Mouse (Mus musculus) right cerebral cortex, adult 2 months (tissue): ENCODE measurements around the gene Dnajb2.

ENCODE experiments used
- DNase-seq, 2 experiments: peaks; one replicate each; pipeline ENCODE4 v3.0.0; 2021 to 2022; ENCODE audit warnings: low spot score in 2 of 2

Dnajb2 gene

DNA sequence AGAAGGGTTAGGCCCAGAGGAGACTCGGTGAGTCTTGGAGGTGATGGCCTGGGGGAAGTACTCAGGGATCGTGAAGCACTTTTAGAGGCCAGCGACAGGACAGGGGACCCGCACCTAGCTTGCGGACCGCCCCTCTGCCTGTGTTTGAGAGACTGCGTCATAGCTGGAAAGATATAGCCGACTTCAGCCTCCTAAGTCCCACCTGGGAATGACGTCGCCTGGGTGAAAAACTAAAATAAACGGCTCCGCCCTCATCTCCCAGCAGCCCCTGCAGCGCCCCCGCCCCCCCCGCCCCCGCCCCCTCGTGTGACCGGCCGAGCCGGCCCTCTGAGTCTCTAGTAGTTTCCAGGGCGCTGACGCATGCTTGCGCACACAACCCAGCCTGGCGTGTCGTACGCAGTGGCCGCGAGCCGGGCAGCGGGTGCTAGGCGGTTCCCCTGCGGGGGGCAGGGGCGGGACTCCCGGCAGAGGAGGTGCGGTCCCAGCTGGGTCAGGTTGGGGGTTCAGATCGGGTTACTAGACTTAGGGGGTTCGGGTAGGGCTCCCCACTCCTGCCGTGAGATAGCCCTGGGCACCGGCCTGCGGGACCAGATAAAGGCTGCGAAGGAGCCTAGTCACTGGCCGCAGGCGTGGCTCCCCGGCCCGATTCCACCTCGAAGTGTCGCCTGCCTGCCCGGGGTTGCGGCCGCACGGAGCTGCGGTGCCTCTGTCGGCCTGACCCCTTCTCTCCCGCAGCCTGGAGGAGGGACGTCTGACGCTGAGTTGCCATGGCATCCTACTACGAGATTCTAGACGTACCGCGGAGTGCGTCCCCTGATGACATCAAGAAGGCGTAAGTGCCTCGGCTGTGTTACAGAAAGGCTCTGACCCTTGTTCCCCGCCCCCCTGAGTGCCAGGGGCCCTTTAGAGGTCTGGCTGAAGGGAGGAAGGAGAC, at the start of gene Dnajb2:
Gene Dnajb2 (plus strand): TSS at position 290 of the 934 bp plus-strand sequence.
- DNase-seq: peak; percentile 81 to 88

DNA sequence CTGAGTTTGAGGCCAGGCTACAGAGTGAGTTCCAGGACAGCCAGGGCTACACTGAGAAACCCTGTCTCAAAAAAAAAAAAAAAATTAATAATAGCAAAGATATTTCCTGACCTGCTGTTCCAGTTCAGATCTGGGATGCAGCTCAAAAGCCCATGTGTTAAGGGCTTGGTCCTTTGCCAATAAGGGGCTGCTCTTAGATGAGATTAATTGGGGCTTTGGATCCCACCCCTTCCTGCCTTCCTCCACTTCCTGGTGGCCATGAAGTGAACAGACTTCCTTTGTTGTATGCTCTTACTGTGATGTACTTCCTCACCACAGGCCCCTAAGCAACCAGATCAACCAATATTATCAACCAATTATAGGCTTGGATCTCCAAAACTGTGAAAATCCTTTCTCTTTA, 49.1 kb upstream of the Dnajb2 start:
- no peak for DNase-seq

DNA sequence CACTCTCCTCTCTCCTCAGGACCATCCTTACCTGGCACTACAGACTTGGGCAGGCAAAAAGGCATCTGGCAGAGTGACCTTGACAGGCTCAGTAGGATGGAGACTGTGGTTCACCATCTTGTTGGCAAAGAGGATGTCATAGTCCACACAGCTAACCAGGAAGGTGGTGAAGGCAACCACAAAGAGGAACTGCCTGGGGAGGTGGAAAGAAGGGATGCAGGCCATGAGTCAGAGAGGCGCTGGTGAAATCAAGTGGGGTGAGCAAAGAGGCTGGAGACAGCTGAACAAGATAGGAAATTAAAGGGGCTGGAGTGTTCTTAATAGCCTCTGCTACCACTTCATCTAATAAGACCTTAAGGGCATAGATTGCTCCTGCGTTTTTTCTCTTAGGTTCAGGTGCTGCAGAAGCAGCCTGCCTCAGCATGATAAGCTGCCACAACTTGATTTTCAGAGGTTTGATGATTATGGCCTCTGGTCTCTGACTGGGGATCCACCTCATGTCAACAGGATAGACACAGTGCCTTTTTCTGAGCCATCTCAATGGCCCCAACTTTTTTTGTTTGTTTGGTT, 48.2 kb upstream of the Dnajb2 start:
- no peak for DNase-seq

DNA sequence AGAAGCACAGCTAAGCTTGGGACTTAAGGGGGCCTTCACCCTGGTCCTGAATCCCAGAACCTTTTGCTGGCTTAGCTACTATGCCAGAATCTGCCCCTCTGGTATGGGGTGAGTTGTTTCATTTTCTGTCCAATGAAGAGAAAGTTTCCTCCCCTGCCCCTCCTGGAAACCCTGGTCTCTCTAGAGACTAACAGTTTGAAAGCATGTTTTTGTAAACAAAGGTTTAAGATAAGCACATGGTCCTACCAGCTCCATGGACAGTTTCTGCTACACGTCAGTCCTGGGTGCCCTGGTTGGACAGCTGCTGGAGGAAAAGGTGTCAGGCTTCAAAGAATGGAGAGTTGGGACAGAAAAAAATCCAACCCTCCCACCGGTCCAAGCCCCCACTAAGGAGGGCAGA, 45.6 kb upstream of the Dnajb2 start:
- DNase-seq: no peak

DNA sequence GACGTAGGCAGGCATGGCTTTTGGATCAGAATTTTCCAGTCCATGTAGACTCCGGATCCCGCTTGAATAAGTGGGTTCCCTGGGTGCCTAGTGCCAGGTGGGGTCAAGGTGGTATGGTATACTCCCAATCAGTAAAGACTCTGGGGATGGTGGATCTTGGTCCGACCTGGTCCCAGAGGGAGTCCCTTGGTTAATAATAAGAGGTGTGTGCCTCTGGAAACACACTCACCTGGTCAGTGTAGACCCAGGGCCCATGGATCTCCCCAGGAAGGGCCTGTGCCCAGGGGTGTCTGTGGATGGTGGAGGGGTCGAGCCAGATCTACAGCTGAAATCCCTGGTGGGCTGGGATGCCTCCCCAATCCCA, 45.0 kb upstream of the Dnajb2 start:
- no peak for DNase-seq

DNA sequence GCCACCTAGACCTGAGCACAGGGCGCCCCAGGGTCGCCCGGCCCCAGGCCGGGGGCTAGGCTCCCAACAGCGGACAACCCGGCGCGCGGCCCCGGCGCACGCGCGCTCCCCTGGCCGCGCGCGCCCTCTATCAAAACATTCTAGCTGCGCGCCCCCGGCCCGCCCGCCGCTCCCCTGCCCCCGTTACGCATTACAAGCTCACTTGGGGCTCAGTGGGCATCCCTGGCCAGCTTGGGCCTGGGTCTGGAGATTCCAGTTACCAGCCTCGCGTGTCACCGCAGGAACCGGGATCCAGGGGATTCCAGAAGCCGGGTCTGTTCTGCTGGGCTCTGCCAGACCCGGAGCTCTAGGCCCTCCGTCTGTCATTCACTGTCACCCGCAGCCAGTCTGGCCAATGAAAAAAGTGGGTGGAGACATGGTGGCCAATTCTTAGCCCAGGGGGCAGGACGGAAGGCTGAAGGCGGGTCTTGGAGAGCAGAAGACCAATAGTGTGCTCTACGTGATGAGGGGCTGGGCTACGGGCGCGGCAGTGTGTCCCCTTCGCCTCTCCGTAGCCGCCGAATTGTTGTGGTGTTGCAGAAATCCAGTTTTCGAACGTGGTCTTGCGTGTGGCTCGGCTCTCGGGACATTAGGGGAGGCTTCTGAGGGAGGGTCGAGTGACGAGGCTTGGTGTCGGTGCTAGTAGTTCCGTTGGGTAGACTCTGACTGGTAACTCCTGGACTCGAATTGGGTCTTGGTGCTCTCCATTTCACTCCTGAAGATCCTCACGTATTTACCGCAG, 44.4 kb upstream of the Dnajb2 start, which contains the start of the genes Ankzf1 and Atg9a:
Gene Ankzf1 (plus strand): TSS at position 530 of the 781 bp plus-strand sequence.
Gene Atg9a (minus strand): TSS at position 575 of the 781 bp plus-strand sequence.
- DNase-seq: peak; percentile 95 to 97

DNA sequence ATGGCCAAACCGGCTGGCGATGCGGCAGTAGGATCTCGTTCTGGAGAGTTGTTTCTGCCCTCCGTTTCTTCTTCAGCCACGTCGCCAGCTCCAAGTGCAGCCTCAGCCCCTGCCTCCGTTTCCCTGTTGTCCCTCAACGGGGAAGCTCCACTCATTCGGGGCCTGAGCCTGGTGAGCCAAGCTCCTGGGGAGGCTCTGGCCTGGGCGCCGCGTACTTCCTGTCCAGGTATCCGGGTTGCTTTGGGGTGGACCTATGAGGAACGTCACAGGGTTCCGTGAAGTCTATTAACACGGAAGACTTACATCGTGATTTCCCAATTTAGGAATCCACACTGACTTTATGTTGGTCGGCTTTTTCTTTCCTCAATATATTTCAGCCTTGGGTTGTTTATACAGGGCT, 43.8 kb upstream of the Dnajb2 start:
- peak in 1 of 2 experiments; percentile 47 for DNase-seq

DNA sequence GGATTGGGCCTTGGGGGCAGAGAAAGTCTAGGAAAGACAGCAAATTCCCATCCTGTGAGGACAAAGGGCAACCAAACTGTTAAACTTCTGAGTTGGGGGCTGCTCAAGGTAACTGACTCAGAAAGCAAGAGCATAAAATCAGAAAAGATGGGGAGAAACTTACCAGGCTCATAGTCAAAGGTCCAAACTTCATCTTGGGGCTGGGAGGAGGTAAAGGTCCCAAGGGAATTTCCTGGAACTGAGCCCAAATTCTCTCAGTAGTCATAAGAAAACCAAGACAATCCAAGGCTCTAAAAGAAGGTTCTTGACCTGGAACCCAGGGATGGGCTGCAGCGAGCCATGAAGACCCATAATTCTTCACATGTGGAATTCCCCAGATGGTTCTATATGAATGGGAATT, 35.0 kb upstream of the Dnajb2 start:
- DNase-seq: no peak

DNA sequence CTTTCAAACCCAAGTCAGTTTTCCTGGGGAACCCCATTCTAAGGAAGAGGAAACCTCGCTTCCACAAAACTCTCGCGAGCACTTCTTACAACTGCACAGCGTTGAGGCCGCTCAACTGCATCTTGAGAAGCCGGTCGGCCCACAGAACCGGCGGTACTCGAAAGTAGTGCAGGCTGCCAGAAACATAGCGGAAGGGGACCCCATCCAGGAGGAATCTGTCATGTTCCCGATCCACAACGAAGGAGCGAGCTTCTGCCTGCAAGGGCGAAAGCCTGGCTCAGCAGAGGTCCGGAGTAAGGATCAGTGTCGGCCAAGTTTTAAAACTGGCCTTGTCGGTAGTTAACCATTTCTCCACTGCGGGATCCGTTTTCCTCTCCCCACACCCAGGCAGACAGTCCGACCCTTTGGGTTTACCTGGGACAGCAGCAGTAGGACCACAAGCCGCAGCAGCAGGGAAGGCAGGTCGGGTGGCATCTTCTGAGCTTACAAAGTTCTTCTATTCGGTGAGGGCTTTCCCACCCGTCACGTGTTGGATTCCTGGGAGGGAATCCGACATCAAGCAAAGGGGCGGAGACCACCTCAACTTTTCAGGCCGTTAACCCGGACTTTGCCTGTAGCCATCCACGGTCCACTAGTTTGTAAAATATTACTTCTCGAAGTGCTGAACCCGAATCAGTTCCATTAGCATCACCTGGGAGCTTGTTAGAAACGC, 27.1 kb upstream of the Dnajb2 start:
- DNase-seq: no peak

DNA sequence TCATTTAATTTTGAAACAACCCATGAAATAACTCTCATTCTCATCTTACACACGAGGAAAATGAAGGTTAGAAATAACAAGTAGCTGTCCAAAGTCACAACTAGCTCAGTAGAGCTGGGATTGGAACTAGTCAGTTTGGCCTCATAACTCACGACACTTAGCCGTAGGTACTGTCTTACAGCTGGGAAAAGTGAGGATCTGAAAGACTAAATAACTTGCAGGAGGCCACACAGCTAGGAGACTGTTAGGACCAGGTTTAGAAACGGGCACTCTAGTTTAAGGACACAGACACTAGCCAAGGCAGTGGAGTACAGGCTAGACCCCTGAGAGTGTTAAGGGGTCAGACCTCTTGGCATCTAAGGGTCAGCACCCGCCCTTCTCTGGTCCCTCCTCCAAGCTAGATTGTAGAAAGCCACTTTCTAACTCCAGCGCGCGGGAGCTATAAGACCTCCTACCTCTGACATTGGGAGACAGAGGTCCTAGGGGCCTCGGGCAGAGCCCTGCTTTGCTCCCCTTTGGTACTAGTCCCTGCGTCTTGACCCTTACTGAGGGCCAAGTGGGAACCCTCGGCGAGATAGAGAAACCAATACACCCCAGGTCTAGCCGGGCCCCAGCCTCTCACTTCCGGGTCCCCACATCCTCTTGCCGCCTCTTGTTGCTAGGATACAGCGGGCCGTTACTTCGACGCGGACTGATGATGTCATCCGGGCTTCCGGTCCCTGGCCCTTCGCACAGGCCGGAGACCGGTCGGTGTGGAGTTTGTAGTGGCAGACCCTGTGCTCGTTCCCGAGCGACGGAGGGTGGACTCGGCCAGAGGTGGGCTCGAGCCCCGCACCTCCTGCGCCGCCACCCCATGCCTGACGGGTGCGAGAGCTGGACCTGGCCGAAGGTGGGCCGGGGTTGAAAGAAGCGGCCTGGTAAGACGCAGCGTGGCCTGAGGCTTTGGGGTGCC, 25.8 kb upstream of the Dnajb2 start, which contains the start of the genes Glb1l and Stk16:
Gene Glb1l (minus strand): TSS at position 678 of the 952 bp plus-strand sequence.
Gene Stk16 (plus strand): TSS at position 703 of the 952 bp plus-strand sequence.
- peak; percentile 97 to 98 for DNase-seq

DNA sequence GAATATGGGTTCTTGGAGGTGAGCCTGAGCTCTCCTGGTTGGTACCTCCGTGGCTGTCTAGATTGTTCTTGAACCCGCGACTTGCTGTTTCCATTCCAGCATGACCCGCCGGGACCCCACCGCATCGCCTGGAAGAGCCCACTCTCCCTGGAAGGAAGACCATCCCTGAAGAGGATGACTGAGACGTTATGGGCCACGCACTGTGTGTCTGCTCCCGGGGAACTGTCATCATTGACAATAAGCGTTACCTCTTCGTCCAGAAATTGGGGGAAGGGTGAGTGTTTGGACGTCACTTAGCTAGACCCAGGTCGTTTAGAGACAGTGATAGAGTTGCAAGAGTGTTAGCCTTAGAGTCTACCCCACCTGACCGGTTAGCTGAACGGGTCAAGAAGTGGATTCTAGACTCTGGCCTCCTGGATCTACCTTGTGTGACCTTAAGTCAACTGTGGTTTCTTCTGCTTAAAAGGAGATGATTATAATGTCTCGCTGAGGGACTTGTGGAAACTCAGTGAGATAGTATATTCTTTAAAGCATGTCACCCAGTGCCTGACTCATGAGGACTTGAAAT, 25.0 kb upstream of the Dnajb2 start:
- DNase-seq: no peak

DNA sequence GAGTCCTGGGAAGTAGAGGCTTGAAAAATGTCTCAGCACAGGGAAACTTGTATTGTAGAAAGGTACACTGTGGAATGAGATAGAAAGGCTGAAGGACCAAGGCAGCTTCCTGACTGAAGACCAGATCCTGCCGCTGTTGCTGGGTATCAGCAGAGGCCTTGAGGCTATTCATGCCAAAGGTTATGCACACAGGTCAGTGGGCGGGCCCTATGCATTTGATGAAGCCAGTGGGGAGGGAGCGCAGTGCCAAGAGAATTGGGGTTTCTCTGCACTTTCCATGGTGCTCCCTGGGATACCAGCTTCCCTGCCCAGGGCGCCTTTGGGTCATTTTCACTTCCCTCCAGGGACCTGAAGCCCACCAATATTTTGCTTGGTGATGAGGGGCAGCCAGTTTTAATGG, 23.7 kb upstream of the Dnajb2 start:
- no peak for DNase-seq

DNA sequence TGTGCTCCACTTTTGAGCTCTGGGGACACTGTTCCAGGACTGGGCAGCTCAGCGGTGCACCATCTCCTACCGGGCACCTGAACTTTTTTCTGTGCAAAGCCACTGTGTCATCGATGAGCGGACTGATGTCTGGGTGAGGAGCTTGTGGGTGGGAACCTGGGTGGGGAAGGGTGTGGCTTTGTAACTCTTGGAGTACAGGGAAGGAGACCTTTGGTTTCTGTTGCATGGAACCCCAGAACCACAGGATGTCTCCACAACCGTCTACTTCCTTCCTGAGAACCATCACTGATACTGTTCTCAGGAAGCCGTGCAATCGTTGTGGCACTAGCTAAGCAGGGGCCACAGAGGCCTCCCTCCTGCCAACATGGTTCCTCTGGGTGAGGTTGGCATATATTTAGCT, 23.1 kb upstream of the Dnajb2 start:
- DNase-seq: no peak

DNA sequence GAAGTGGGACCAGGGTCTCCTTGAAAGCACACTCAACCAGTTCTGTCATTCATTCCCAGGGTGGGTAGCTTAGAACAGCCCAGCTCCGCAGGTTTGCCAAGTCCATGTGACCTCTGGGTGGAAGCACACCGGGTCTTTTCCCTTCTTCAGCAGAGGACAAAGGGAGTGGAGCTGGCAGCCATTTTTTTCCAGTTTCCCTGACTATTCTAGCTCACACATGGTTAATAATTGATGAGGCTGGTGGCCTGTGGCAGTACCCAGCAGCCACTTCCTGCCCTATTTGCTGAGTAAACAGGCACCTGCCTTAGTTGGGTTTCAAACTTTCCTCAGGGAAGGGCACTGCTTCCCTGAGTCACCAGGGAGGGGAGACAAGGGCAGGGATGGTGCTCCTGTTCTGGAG, 21.8 kb upstream of the Dnajb2 start:
- DNase-seq: no peak

DNA sequence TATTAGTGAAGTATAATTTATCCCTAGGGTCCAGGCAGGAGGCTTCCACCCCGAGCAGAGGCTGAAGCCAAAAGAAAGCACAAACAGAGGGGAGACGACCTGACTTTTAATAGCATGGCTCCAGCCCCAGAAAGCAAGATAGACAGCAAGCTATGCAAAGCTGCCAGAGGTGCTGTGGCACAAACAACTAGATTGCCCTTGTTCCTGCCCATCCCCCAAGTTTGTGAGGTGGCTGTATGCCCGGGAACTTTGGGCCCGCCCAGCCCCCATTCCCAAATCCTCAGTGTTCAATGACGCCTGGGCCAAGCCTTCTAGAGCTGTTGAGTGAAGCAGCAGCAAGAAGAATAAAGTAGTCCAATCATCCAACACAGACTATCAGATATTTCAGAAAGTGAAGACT, 21.3 kb upstream of the Dnajb2 start:
- DNase-seq: peak; percentile 63 to 73

DNA sequence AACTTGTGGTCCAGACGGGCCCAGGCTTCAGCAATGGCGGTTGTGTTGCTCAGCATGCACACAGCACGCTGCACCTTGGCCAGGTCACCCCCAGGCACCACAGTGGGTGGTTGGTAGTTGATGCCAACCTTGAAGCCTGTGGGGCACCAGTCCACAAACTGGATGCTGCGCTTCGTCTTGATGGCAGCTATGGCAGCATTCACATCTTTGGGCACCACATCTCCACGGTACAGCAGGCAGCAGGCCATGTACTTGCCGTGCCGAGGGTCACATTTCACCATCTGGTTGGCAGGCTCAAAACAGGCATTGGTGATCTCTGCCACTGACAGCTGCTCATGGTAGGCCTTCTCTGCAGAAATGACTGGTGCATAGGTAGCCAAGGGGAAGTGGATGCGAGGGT, 20.4 kb upstream of the Dnajb2 start:
- no peak for DNase-seq

DNA sequence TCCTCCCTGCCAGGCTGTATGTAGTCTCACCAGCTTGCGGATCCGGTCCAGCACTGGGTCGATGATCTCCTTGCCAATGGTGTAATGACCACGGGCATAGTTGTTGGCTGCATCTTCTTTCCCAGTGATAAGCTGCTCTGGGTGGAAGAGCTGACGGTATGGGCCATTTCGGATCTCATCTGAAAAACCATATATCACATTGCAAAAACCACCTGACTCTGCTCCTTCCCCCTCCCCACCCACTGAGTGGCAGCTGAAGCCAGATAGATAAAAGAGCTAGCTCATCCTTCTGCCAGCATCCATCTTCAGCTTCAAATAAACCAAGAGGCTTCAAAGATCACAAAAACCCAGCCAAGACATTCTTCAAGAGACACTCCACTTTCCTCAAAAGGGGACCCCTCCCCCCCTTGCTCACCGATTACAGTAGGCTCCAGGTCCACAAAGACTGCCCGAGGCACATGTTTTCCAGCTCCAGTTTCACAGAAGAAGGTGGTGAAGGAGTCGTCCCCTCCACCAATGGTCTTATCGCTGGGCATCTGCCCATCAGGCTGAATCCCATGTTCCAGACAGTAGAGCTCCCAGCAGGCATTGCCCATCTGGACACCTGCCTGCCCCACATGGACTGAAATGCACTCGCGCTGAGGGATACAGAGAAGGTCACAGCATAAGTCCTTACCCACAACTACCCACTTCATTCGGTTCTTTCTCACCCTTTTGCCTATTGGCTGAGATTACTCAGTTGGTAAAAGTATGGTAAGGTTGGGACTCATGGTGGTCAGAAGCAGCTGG, 19.2 kb upstream of the Dnajb2 start:
- no peak for DNase-seq

DNA sequence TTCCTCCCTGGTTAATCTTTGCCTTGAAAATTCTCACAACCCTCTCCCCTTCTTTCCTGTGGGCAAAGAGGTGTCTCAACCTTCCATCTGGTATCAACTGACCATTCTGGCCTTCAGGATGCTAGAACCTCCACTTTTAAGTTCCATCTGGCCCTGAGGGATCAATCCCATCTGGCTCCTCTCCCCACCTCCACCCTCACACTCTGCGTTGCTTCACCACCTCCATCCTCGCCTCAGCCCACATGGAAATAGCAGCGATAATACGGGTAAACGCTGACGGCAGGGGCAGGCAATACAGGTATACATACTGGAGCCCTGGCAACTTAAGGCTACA, 18.3 kb upstream of the Dnajb2 start:
- peak in 1 of 2 experiments; percentile 59 for DNase-seq
